Mouse (Mus musculus) stomach, postnatal 0 days (tissue): ENCODE measurements around the gene Sfrp5. TPM values are rescaled to one million over a fixed set of nuclear protein-coding genes. Genes with fewer than 3 reads are reported as not detected.

ENCODE experiments used
- ATAC-seq: fragments of 200-750 bp; cut with Nextera tagmentation; 2 replicates; pipeline ENCODE4 v1.8.0; 2017; ENCODE audit not compliant: low FRiP score, low TSS enrichment
- DNase-seq: peaks from one replicate; pipeline ENCODE4 v3.0.0-alpha.2; 2016; ENCODE audit warnings: low spot score
- H3K27ac ChIP-seq: fragments of 300-500 bp; sonication (generic); replicated peaks from 2 replicates; pipeline ENCODE4 v1.5.1; 2014; ENCODE audit warnings: mild to moderate bottlenecking, control low read depth
- H3K27me3 ChIP-seq: fragments of 300-500 bp; sonication (generic); 2 replicates; pipeline ENCODE4 v1.6.1; 2014; ENCODE audit warnings: low read length; ENCODE audit not compliant: control insufficient read depth, insufficient read depth
- H3K36me3 ChIP-seq: fragments of 300-500 bp; sonication (generic); 2 replicates; pipeline ENCODE4 v1.6.1; 2014; ENCODE audit warnings: low read length, mixed read lengths; ENCODE audit not compliant: control insufficient read depth, insufficient read depth
- H3K4me1 ChIP-seq: fragments of 300-500 bp; sonication (generic); replicated peaks from 2 replicates; pipeline ENCODE4 v1.6.1; 2014; ENCODE audit warnings: antibody characterized with exemption; ENCODE audit not compliant: control insufficient read depth, insufficient read depth
- H3K4me2 ChIP-seq: fragments of 300-500 bp; sonication (generic); replicated peaks from 2 replicates; pipeline ENCODE4 v1.6.1; 2014; ENCODE audit warnings: low read depth, mild to moderate bottlenecking, control low read depth, moderate library complexity
- H3K4me3 ChIP-seq: fragments of 300-500 bp; sonication (generic); 2 replicates; pipeline ENCODE4 v1.5.1; 2014; ENCODE audit warnings: low read depth, low read length, control low read depth
- H3K9ac ChIP-seq: fragments of 300-500 bp; sonication (generic); 2 replicates; pipeline ENCODE4 v1.6.1; 2014; ENCODE audit warnings: mild to moderate bottlenecking, low read length, control low read depth, mixed read lengths
- H3K9me3 ChIP-seq: fragments of 300-500 bp; sonication (generic); 2 replicates; pipeline ENCODE4 v1.6.1; 2016; ENCODE audit warnings: low read length; ENCODE audit not compliant: control insufficient read depth
- CTCF ChIP-seq: IDR thresholded peaks from 2 replicates; pipeline ENCODE4 v1.5.1; 2016; ENCODE audit warnings: antibody characterized with exemption, low read depth, mild to moderate bottlenecking, moderate library complexity
- EP300 ChIP-seq: optimal IDR thresholded peaks from 2 replicates; pipeline ENCODE3; 2016; ENCODE audit warnings: antibody characterized with exemption
- WGBS: fragments of 180-500 bp; shearing (Covaris S2); extraction: QIAGEN DNeasy Blood & Tissue Kit; methylation state at CpG from one replicate; pipeline ENCODE4 v1.1.7; 2014; 5-methylcytosine and 5-hydroxymethylcytosine counted together
- polyA plus RNA-seq: library from polyadenylated mRNA; unstranded; fragments of >200 nt; fragmentation: Nextera tagmentation; extraction: Ambion mirVana; gene quantifications from 2 replicates; pipeline ENCODE4 v1.2.1, GENCODE M21; 2015

Gene Sfrp5
- polyA plus RNA-seq, 1 experiment from 2014 or later, result 0.55 TPM

GRCm38 (mm10) chr19:42205201-42205600, 3.1 kb upstream of the Sfrp5 start:
- DNase-seq (no peak), ATAC-seq (no peak)
- Histone ChIP-seq H3K9ac (no peak overlapping the region), H3K4me2 (no peak overlapping the region), H3K9me3 (no peaks in the 10 kb centered on the region), H3K4me1 (no peaks in the 10 kb centered on the region), H3K27ac (no peak overlapping the region), H3K27me3 (peaks cover 15% of the 10 kb centered on the region; the same call in 1 of the 2 replicates), H3K36me3 (no peaks in the 10 kb centered on the region), H3K4me3 (no peak overlapping the region)
- WGBS, result 74% methylated on average over 8 of the region's 8 CpGs
- TF ChIP-seq CTCF (no peak), EP300 (no peak)

- DNase-seq (no peak), ATAC-seq (no peak)
- Histone ChIP-seq H3K27ac (no peak overlapping the region), H3K4me1 (no peaks in the 10 kb centered on the region), H3K4me2 (no peak overlapping the region), H3K36me3 (no peaks in the 10 kb centered on the region), H3K4me3 (no peak overlapping the region), H3K9ac (no peak overlapping the region), H3K27me3 (peaks cover 15% of the 10 kb centered on the region; the same call in 1 of the 2 replicates), H3K9me3 (no peaks in the 10 kb centered on the region)
- 82% methylated on average over 4 of the region's 4 CpGs for WGBS
- TF ChIP-seq EP300 (no peak), CTCF (no peak)
Measured at GRCm38 (mm10) chr19:42204306-42204705, 2.3 kb upstream of the Sfrp5 start.

GRCm38 (mm10) chr19:42202467-42202866, 415 bp upstream of the Sfrp5 start:
- TF ChIP-seq EP300, result no peak
- Histone ChIP-seq H3K4me3 (no peak overlapping the region), H3K9me3 (no peaks in the 10 kb centered on the region), H3K36me3 (no peaks in the 10 kb centered on the region), H3K27ac (no peak overlapping the region), H3K4me1 (no peaks in the 10 kb centered on the region), H3K9ac (no peak overlapping the region), H3K27me3 (peaks cover 15% of the 10 kb centered on the region; the same call in 1 of the 2 replicates), H3K4me2 (no peak overlapping the region)
- DNase-seq (no peak), ATAC-seq (no peak)
- 36% methylated on average over 8 of the region's 8 CpGs for WGBS

- H3K4me3 ChIP-seq, result no peak overlapping the region
- TF ChIP-seq CTCF (no peak), EP300 (no peak)
- H3K4me1 ChIP-seq, result no peaks in the 10 kb centered on the region
- DNase-seq (no peak), ATAC-seq (no peak)
- no peaks in the 10 kb centered on the region for H3K9me3 ChIP-seq
- 43% methylated on average over 11 of the region's 11 CpGs for WGBS
- H3K36me3 ChIP-seq, result no peaks in the 10 kb centered on the region
- H3K27me3 ChIP-seq, result peaks cover 15% of the 10 kb centered on the region; the same call in 1 of the 2 replicates
- no peak overlapping the region for H3K9ac ChIP-seq
- H3K27ac ChIP-seq, result no peak overlapping the region
- no peak overlapping the region for H3K4me2 ChIP-seq
Measured at GRCm38 (mm10) chr19:42198026-42198425, 4.0 kb downstream of the Sfrp5 start.

- WGBS, result 47% methylated on average over 4 of the region's 4 CpGs
- Histone ChIP-seq H3K36me3 (no peaks in the 10 kb centered on the region; the same call in 1 of the 2 replicates), H3K4me2 (no peak overlapping the region), H3K9me3 (no peaks in the 10 kb centered on the region), H3K4me3 (no peak overlapping the region), H3K27me3 (peaks cover 12% of the 10 kb centered on the region; the same call in 1 of the 2 replicates), H3K9ac (no peak overlapping the region), H3K27ac (no peak overlapping the region), H3K4me1 (no peaks in the 10 kb centered on the region)
- no peak for TF ChIP-seq EP300
- TF ChIP-seq CTCF, result peak; percentile 50
- ATAC-seq (no peak), DNase-seq (no peak)
Measured at GRCm38 (mm10) chr19:42197066-42197465, 5.0 kb downstream of the Sfrp5 start.

GRCm38 (mm10) chr19:42196378-42196777, 5.7 kb downstream of the Sfrp5 start:
- WGBS, result 57% methylated on average over 4 of the region's 4 CpGs

More at GRCm38 (mm10) chr19:42196378-42196777, 5.7 kb downstream of the Sfrp5 start:
- Histone ChIP-seq H3K9me3 (no peaks in the 10 kb centered on the region), H3K4me1 (no peaks in the 10 kb centered on the region), H3K36me3 (no peaks in the 10 kb centered on the region; the same call in 1 of the 2 replicates), H3K27ac (no peak overlapping the region), H3K27me3 (peaks cover 5% of the 10 kb centered on the region; the same call in 1 of the 2 replicates), H3K4me3 (no peak overlapping the region), H3K9ac (no peak overlapping the region), H3K4me2 (no peak overlapping the region)
- TF ChIP-seq CTCF (no peak), EP300 (no peak)
- no peak for ATAC-seq
- peak; percentile 34 for DNase-seq
